Mouse (Mus musculus) neural tube, embryonic 11.5 days (tissue): ENCODE measurements around the gene Golga2. TPM values are rescaled to one million over a fixed set of nuclear protein-coding genes. Genes with fewer than 3 reads are reported as not detected.

Source experiments
- ATAC-seq: fragments of 200-750 bp; cut with Nextera tagmentation; 2 replicates; pipeline ENCODE4 v1.8.0; 2017; ENCODE audit warnings: moderate number of reproducible peaks, mild to moderate bottlenecking, moderate TSS enrichment, moderate library complexity; ENCODE audit not compliant: insufficient read depth, low FRiP score, low TSS enrichment
- DNase-seq: peaks from one replicate; pipeline ENCODE4 v3.0.0-alpha.2; 2015; ENCODE audit warnings: low spot score
- H3K27ac ChIP-seq: fragments of 300-500 bp; sonication (generic); 2 replicates; pipeline ENCODE4 v1.5.1; 2014; ENCODE audit warnings: low read depth, mild to moderate bottlenecking, low read length
- H3K27me3 ChIP-seq: fragments of 300-500 bp; sonication (generic); 2 replicates; pipeline ENCODE4 v1.6.1; 2014; ENCODE audit warnings: mild to moderate bottlenecking, low read length, mixed read lengths; ENCODE audit not compliant: control insufficient read depth, insufficient read depth
- H3K36me3 ChIP-seq: fragments of 300-500 bp; sonication (generic); 2 replicates; pipeline ENCODE4 v1.6.1; 2014; ENCODE audit warnings: mild to moderate bottlenecking, low read length, moderate library complexity, mixed read lengths; ENCODE audit not compliant: control insufficient read depth, insufficient read depth
- H3K4me1 ChIP-seq: fragments of 300-500 bp; sonication (generic); 2 replicates; pipeline ENCODE4 v1.6.1; 2014; ENCODE audit warnings: low read length, mixed read lengths; ENCODE audit not compliant: control insufficient read depth, insufficient read depth
- H3K4me2 ChIP-seq: fragments of 300-500 bp; sonication (generic); 2 replicates; pipeline ENCODE4 v1.6.1; 2014; ENCODE audit warnings: low read depth, mild to moderate bottlenecking, moderate library complexity
- H3K4me3 ChIP-seq: fragments of 300-500 bp; sonication (generic); 2 replicates; pipeline ENCODE4 v1.5.1; 2014; ENCODE audit warnings: low read depth, low read length
- H3K9ac ChIP-seq: fragments of 300-500 bp; sonication (generic); 2 replicates; pipeline ENCODE4 v1.6.1; 2014; ENCODE audit warnings: mild to moderate bottlenecking, low read length
- H3K9me3 ChIP-seq: fragments of 300-500 bp; sonication (generic); 2 replicates; pipeline ENCODE4 v1.6.1; 2016; ENCODE audit warnings: low read length; ENCODE audit not compliant: control insufficient read depth
- WGBS: fragments of 180-500 bp; shearing (Covaris S2); extraction: QIAGEN DNeasy Blood & Tissue Kit; methylation state at CpG from one replicate; pipeline ENCODE4 v1.1.7; 2014; 5-methylcytosine and 5-hydroxymethylcytosine counted together
- polyA plus RNA-seq: library from polyadenylated mRNA; unstranded; fragments of >200 nt; fragmentation: Nextera tagmentation; extraction: Ambion mirVana; gene quantifications from 2 replicates; pipeline ENCODE4 v1.2.1, GENCODE M21; 2014

The Golga2 gene
- polyA plus RNA-seq, 1 experiment from 2014 or later: 22.1 TPM

- 86% methylated on average over 5 of the region's 5 CpGs for WGBS
- Histone ChIP-seq H3K4me2 (no peak overlapping the region), H3K4me1 (no peaks in the 10 kb centered on the region), H3K4me3 (no peak overlapping the region), H3K27ac (no peak overlapping the region), H3K9me3 (no peaks in the 10 kb centered on the region), H3K27me3 (no peaks in the 10 kb centered on the region), H3K9ac (no peak overlapping the region), H3K36me3 (peaks cover 26% of the 10 kb centered on the region)
- DNase-seq: no peak
- ATAC-seq: no peak
These were observed 34.5 kb upstream of the Golga2 start for GRCm38 (mm10) chr2:32252658-32253057.

GRCm38 (mm10) chr2:32253352-32253751 lies 33.8 kb upstream of the Golga2 start:
- Histone ChIP-seq H3K27me3 (no peaks in the 10 kb centered on the region), H3K36me3 (peaks cover 27% of the 10 kb centered on the region), H3K4me1 (no peaks in the 10 kb centered on the region), H3K4me2 (no peak overlapping the region), H3K4me3 (no peak overlapping the region), H3K27ac (no peak overlapping the region), H3K9me3 (no peaks in the 10 kb centered on the region), H3K9ac (no peak overlapping the region)
- no peak for ATAC-seq
- 88% methylated on average over 1 of the region's 1 CpGs for WGBS
- no peak for DNase-seq

- no peaks in the 10 kb centered on the region for H3K9me3 ChIP-seq
- peaks cover 24% of the 10 kb centered on the region for H3K36me3 ChIP-seq
- no peak overlapping the region for H3K9ac ChIP-seq
- no peak for DNase-seq
- no peak overlapping the region for H3K27ac ChIP-seq
- no peak for ATAC-seq
- H3K4me3 ChIP-seq: no peak overlapping the region
- H3K27me3 ChIP-seq: no peaks in the 10 kb centered on the region
- no peak overlapping the region for H3K4me2 ChIP-seq
- H3K4me1 ChIP-seq: peaks cover 6% of the 10 kb centered on the region
- WGBS: 87% methylated on average over 5 of the region's 5 CpGs
These were observed 32.6 kb upstream of the Golga2 start for GRCm38 (mm10) chr2:32254563-32254962.

DNA sequence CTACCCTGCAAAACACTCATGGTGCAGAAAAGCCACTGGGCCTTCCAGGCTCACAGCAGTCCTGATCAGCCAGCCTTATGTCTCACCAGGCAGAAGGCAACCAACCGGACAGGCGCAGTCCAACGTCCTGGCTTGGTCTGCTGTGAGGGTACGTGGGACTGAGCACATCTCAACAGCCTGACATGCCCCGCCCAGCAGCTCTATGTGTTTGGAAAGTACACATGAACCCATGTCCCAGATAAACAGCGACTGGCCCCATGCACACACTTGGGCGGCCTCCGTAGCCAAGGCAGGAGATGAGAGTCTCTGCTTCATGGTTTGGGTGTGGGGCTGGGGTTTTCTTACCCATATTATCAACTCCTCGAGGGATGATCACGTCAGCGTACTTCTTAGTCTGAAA lies 30.9 kb upstream of the Golga2 start:
- Histone ChIP-seq H3K4me2 (no peak overlapping the region), H3K27me3 (no peaks in the 10 kb centered on the region), H3K4me3 (no peak overlapping the region), H3K9ac (no peak overlapping the region), H3K4me1 (peaks cover 6% of the 10 kb centered on the region), H3K9me3 (no peaks in the 10 kb centered on the region), H3K36me3 (peaks cover 21% of the 10 kb centered on the region), H3K27ac (no peak overlapping the region)
- DNase-seq (no peak), ATAC-seq (no peak)
- WGBS: 94% methylated on average over 11 of the region's 11 CpGs

GRCm38 (mm10) chr2:32258887-32259533 lies 28.2 kb upstream of the Golga2 start:
- DNase-seq (no peak), ATAC-seq (no peak)
- no peaks in the 10 kb centered on the region for H3K27me3 ChIP-seq
- H3K36me3 ChIP-seq: peaks cover 13% of the 10 kb centered on the region
- peak overlapping the region; percentile 84 for H3K9ac ChIP-seq
- H3K27ac ChIP-seq: no peak overlapping the region
- no peaks in the 10 kb centered on the region for H3K9me3 ChIP-seq
- peak overlapping the region; percentile 73 for H3K4me2 ChIP-seq
- peak overlapping the region; percentile 77 for H3K4me3 ChIP-seq
- WGBS: 61% methylated on average over 6 of the region's 6 CpGs
- H3K4me1 ChIP-seq: peaks cover 6% of the 10 kb centered on the region

GRCm38 (mm10) chr2:32259657-32260417 lies 27.3 kb upstream of the Golga2 start, which contains the start of gene Uck1:
Gene Uck1 (minus strand): TSS chr2:32260159.
- peaks cover 10% of the 10 kb centered on the region for H3K36me3 ChIP-seq
- 2% methylated on average over 59 of the region's 59 CpGs for WGBS
- H3K4me2 ChIP-seq: peak within 1 kb of the TSS; percentile 73
- H3K27me3 ChIP-seq: no peaks in the 10 kb centered on the region
- ATAC-seq (peak; percentile 89), DNase-seq (peak; percentile 92)
- peaks cover 6% of the 10 kb centered on the region for H3K4me1 ChIP-seq
- H3K4me3 ChIP-seq: peak within 1 kb of the TSS; percentile 77
- H3K9me3 ChIP-seq: no peaks in the 10 kb centered on the region
- peak within 1 kb of the TSS; percentile 84 for H3K9ac ChIP-seq
- 0 out of 2 replicates have a peak within 1 kb of the TSS, but pooled peaks have one; percentile 39 for H3K27ac ChIP-seq

- 24% methylated on average over 4 of the region's 4 CpGs for WGBS
- peaks cover 6% of the 10 kb centered on the region for H3K4me1 ChIP-seq
- peaks cover 10% of the 10 kb centered on the region for H3K36me3 ChIP-seq
- H3K9ac ChIP-seq: no peak overlapping the region
- no peak overlapping the region for H3K4me3 ChIP-seq
- no peaks in the 10 kb centered on the region for H3K27me3 ChIP-seq
- DNase-seq: peak; percentile 47
- H3K27ac ChIP-seq: no peak overlapping the region
- H3K9me3 ChIP-seq: no peaks in the 10 kb centered on the region
- H3K4me2 ChIP-seq: no peak overlapping the region
- no peak for ATAC-seq
These were observed 26.5 kb upstream of the Golga2 start for GRCm38 (mm10) chr2:32260635-32261034.

GRCm38 (mm10) chr2:32275823-32276222 lies 11.4 kb upstream of the Golga2 start:
- H3K4me1 ChIP-seq: no peaks in the 10 kb centered on the region
- H3K9ac ChIP-seq: no peak overlapping the region
- no peak overlapping the region for H3K4me2 ChIP-seq
- H3K9me3 ChIP-seq: no peaks in the 10 kb centered on the region
- H3K4me3 ChIP-seq: no peak overlapping the region
- H3K27me3 ChIP-seq: no peaks in the 10 kb centered on the region
- no peak overlapping the region for H3K27ac ChIP-seq
- DNase-seq (no peak), ATAC-seq (no peak)
- WGBS: 79% methylated on average over 3 of the region's 3 CpGs
- H3K36me3 ChIP-seq: peaks cover 14% of the 10 kb centered on the region

GRCm38 (mm10) chr2:32282289-32282688 lies 4.9 kb upstream of the Golga2 start:
- peaks cover 10% of the 10 kb centered on the region; the same call in 1 of the 2 replicates for H3K4me1 ChIP-seq
- H3K9ac ChIP-seq: no peak overlapping the region
- ATAC-seq (no peak), DNase-seq (no peak)
- H3K4me2 ChIP-seq: no peak overlapping the region
- WGBS: 91% methylated on average over 2 of the region's 2 CpGs
- H3K27ac ChIP-seq: no peak overlapping the region
- no peak overlapping the region for H3K4me3 ChIP-seq
- peaks cover 19% of the 10 kb centered on the region for H3K36me3 ChIP-seq
- H3K27me3 ChIP-seq: no peaks in the 10 kb centered on the region
- H3K9me3 ChIP-seq: no peaks in the 10 kb centered on the region
